Mouse (Mus musculus): ENCODE results near the gene Elac2. TPM values are rescaled to one million over a fixed set of nuclear protein-coding genes. Genes with fewer than 3 reads are reported as not detected.

Elac2 gene
- polyA plus RNA-seq, 1 experiment from 2014 or later, result 38.7 TPM

DNA sequence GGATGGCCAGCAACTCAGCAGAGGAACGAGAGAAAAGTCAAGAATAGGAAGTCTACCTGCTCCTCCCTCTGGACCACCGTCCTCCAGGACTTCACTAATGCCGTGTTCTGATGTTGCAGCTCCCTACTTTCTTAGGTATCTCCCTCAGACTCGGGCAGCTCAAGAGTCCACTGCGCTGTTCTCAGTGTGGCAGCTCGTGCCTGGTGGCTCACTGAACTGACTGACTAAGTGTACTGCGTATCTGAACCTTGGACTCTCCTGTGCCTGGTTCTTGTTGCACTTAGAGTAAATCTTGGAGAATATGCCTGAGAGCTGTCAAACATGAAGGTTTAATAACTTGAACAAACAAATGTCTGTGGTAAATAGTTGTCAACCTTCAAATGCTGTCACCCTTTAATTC, 53.4 kb downstream of the Elac2 start:
- Histone ChIP-seq H3K4me3 (ENCODE audit: low read depth, low read length) (no peak overlapping the region), H3K4me2 (ENCODE audit: low read depth, low read length, severe bottlenecking) (no peak overlapping the region), H3K36me3 (ENCODE audit: control insufficient read depth, insufficient read depth, low read length) (no peaks in the 10 kb centered on the region), H3K9ac (ENCODE audit: low read length) (no peak overlapping the region), H3K9me3 (ENCODE audit: control insufficient read depth, low read length) (no peaks in the 10 kb centered on the region), H3K27ac (ENCODE audit: low read depth, low read length) (no peak overlapping the region), H3K4me1 (replicated peaks; ENCODE audit: control insufficient read depth, insufficient read depth, low read length) (no peaks in the 10 kb centered on the region), H3K27me3 (ENCODE audit: control insufficient read depth, insufficient read depth, low read length) (no peaks in the 10 kb centered on the region)
- no peak for DNase-seq (ENCODE audit: low spot score)
- 97% methylated on average over 7 of the region's 7 CpGs for WGBS
- ATAC-seq (replicated peaks; ENCODE audit: low FRiP score), result no peak

DNA sequence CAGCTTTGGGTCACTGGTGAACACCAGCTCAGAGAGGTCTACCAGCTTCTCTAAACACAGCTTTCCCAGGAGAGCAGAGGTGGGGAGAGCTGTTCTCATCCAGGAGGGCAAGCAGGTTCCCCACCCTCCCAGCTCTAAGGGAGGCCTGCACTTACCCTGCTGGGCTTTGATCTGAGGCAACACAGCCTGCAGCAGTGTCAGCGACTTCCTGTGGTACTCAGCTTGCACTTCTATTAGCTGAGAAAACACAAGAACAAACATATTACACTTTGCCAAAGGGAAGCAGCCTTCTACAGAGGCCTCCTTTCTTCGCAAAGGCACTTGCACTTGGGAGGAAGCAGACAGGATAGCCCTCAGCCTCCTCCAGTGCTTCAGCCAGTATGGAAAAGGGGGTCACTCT, 60.2 kb downstream of the Elac2 start:
- Histone ChIP-seq H3K9me3 (ENCODE audit: control insufficient read depth, low read length) (no peaks in the 10 kb centered on the region), H3K4me2 (ENCODE audit: low read depth, low read length, severe bottlenecking) (no peak overlapping the region), H3K4me1 (replicated peaks; ENCODE audit: control insufficient read depth, insufficient read depth, low read length) (no peaks in the 10 kb centered on the region), H3K36me3 (ENCODE audit: control insufficient read depth, insufficient read depth, low read length) (no peaks in the 10 kb centered on the region), H3K4me3 (ENCODE audit: low read depth, low read length) (no peak overlapping the region), H3K27ac (ENCODE audit: low read depth, low read length) (no peak overlapping the region), H3K9ac (ENCODE audit: low read length) (no peak overlapping the region), H3K27me3 (ENCODE audit: control insufficient read depth, insufficient read depth, low read length) (no peaks in the 10 kb centered on the region)
- DNase-seq (ENCODE audit: low spot score) (no peak), ATAC-seq (replicated peaks; ENCODE audit: low FRiP score) (no peak)
- WGBS, result 62% methylated on average over 2 of the region's 2 CpGs

DNA sequence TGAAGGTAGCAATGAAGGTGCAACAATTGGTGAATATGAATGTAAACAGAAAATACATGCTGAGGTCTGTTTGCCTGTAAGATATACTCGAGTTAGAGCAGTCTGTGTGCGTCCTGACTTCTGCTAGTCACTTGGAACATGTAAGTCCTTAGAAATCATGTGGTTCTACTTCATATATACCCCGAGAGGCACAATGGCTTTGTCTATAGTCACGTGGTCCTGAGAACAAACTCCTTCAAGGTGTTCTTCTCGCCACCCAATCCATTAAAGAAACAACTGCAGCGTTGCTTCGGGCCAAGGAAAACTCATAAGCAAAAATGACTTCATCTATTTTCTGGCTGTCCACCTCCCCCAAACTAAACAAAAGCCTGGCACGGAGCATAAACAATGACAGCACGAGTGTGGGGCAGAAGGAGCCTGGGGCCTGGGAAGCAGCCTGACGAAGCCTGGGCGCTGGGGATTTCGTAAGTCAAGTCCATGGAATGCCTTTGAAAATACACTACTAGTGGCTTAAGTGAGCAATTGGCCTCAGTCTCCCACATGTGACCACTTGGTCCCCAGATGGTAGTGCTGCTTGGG, 60.8 kb downstream of the Elac2 start:
- H3K36me3 ChIP-seq (ENCODE audit: control insufficient read depth, insufficient read depth, low read length), result no peaks in the 10 kb centered on the region
- no peaks in the 10 kb centered on the region for H3K9me3 ChIP-seq (ENCODE audit: control insufficient read depth, low read length)
- no peak overlapping the region for H3K9ac ChIP-seq (ENCODE audit: low read length)
- no peak overlapping the region for H3K27ac ChIP-seq (ENCODE audit: low read depth, low read length)
- no peak for DNase-seq (ENCODE audit: low spot score)
- no peak overlapping the region for H3K4me3 ChIP-seq (ENCODE audit: low read depth, low read length)
- no peaks in the 10 kb centered on the region for H3K27me3 ChIP-seq (ENCODE audit: control insufficient read depth, insufficient read depth, low read length)
- no peak for ATAC-seq (replicated peaks; ENCODE audit: low FRiP score)
- 65% methylated on average over 12 of the region's 12 CpGs for WGBS
- no peak overlapping the region for H3K4me2 ChIP-seq (ENCODE audit: low read depth, low read length, severe bottlenecking)
- H3K4me1 ChIP-seq (replicated peaks; ENCODE audit: control insufficient read depth, insufficient read depth, low read length), result no peaks in the 10 kb centered on the region

DNA sequence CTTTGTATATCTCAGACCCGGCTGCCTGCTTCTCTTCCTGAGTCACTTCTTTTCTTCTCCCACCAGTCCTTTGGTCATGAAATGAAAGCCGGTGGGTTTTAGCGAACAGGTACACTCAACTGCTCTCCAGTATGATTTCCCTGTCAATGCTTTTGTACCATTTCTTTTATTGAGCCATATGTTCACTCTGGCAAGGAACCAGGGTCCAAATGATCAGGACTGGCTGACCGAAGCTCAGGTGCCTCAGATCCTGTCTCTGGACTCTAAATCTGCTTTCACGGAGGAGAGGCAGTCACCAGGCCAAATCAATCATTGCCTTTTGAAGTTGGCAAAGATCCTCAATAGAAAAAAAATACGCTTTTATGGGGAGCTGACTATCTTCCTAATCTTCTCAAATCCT, 61.7 kb downstream of the Elac2 start:
- no peak for ATAC-seq (replicated peaks; ENCODE audit: low FRiP score)
- Histone ChIP-seq H3K9me3 (ENCODE audit: control insufficient read depth, low read length) (no peaks in the 10 kb centered on the region), H3K27me3 (ENCODE audit: control insufficient read depth, insufficient read depth, low read length) (no peaks in the 10 kb centered on the region), H3K4me2 (ENCODE audit: low read depth, low read length, severe bottlenecking) (no peak overlapping the region), H3K4me3 (ENCODE audit: low read depth, low read length) (no peak overlapping the region), H3K9ac (ENCODE audit: low read length) (no peak overlapping the region), H3K27ac (ENCODE audit: low read depth, low read length) (no peak overlapping the region), H3K4me1 (replicated peaks; ENCODE audit: control insufficient read depth, insufficient read depth, low read length) (no peaks in the 10 kb centered on the region), H3K36me3 (ENCODE audit: control insufficient read depth, insufficient read depth, low read length) (no peaks in the 10 kb centered on the region)
- no peak for DNase-seq (ENCODE audit: low spot score)
- 69% methylated on average over 6 of the region's 6 CpGs for WGBS

DNA sequence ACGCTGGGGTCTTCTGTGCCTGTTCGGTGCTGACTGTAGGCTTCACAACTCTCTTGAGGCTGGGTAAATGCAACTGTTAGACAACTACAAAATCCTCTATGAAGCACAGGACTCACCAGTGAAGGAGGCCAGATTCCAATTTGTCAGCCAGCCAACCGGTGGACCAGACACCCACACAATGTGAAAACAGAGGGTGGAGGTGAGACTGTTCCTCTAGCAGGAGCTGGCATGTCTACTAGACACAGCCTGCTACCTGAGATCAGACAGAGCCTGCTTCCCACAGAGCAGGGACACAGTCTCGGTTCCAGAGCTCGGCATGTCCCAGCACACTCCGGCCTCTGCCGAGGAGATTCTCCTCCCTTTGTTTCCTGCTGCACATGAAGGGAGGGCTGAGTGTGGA, 70.3 kb downstream of the Elac2 start:
- no peaks in the 10 kb centered on the region for H3K9me3 ChIP-seq (ENCODE audit: control insufficient read depth, low read length)
- ATAC-seq (replicated peaks; ENCODE audit: low FRiP score) (no peak), DNase-seq (ENCODE audit: low spot score) (no peak)
- 89% methylated on average over 7 of the region's 7 CpGs for WGBS
- H3K4me2 ChIP-seq (ENCODE audit: low read depth, low read length, severe bottlenecking), result no peak overlapping the region
- no peaks in the 10 kb centered on the region for H3K4me1 ChIP-seq (replicated peaks; ENCODE audit: control insufficient read depth, insufficient read depth, low read length)
- no peak overlapping the region for H3K9ac ChIP-seq (ENCODE audit: low read length)
- H3K4me3 ChIP-seq (ENCODE audit: low read depth, low read length), result no peak overlapping the region
- H3K27ac ChIP-seq (ENCODE audit: low read depth, low read length), result no peak overlapping the region
- no peaks in the 10 kb centered on the region for H3K27me3 ChIP-seq (ENCODE audit: control insufficient read depth, insufficient read depth, low read length)
- H3K36me3 ChIP-seq (ENCODE audit: control insufficient read depth, insufficient read depth, low read length), result no peaks in the 10 kb centered on the region

DNA sequence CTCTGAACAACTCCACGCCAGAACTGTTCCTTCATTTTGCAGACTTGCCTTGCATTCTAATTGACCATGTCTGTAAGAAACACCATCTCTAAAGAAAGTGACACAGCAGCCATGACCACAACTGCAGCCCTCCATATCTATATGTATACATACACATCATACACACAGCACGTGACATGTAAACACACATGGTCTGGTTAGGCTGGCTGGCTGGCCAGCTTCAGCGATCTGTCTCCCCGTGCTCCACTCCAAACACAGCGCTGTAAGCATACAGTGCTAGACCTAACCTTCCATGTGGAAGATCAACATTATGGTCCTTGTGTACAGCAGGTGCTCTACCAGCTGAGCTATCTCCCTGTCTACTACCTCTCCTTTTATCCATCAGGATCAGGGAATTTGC, 72.0 kb downstream of the Elac2 start:
- H3K9me3 ChIP-seq (ENCODE audit: control insufficient read depth, low read length), result no peaks in the 10 kb centered on the region
- H3K9ac ChIP-seq (ENCODE audit: low read length), result no peak overlapping the region
- H3K4me1 ChIP-seq (replicated peaks; ENCODE audit: control insufficient read depth, insufficient read depth, low read length), result no peaks in the 10 kb centered on the region
- no peaks in the 10 kb centered on the region for H3K27me3 ChIP-seq (ENCODE audit: control insufficient read depth, insufficient read depth, low read length)
- ATAC-seq (replicated peaks; ENCODE audit: low FRiP score) (no peak), DNase-seq (ENCODE audit: low spot score) (no peak)
- 91% methylated on average over 5 of the region's 5 CpGs for whole genome bisulfite sequencing
- H3K27ac ChIP-seq (ENCODE audit: low read depth, low read length), result no peak overlapping the region
- no peak overlapping the region for H3K4me2 ChIP-seq (ENCODE audit: low read depth, low read length, severe bottlenecking)
- H3K36me3 ChIP-seq (ENCODE audit: control insufficient read depth, insufficient read depth, low read length), result no peaks in the 10 kb centered on the region
- H3K4me3 ChIP-seq (ENCODE audit: low read depth, low read length), result no peak overlapping the region

Other genes with a start within 250 kb of the Elac2 start
- not detected in 2 replicates for gene 1700086D15Rik, start 180.9 kb downstream of the Elac2 start, polyA plus RNA-seq (2014; fragmentation: Nextera tagmentation; extraction: Ambion mirVana)
- 4.5 and 4.8 TPM in 2 replicates for gene Arhgap44, start 183.9 kb downstream of the Elac2 start, polyA plus RNA-seq (2014; fragmentation: Nextera tagmentation; extraction: Ambion mirVana)